Mouse (Mus musculus) intestine, embryonic 16.5 days (tissue): ENCODE measurements around the gene Max. TPM values are rescaled to one million over a fixed set of nuclear protein-coding genes. Genes with fewer than 3 reads are reported as not detected.

Source experiments
- ATAC-seq: fragments of 200-750 bp; cut with Nextera tagmentation; 2 replicates; pipeline ENCODE4 v1.8.0; 2017; ENCODE audit warnings: moderate TSS enrichment, moderate library complexity
- H3K27ac ChIP-seq: fragments of 300-500 bp; sonication (generic); 2 replicates; pipeline ENCODE4 v1.5.1; 2014; ENCODE audit warnings: mild to moderate bottlenecking, low read length
- H3K27me3 ChIP-seq: fragments of 300-500 bp; sonication (generic); replicated peaks from 2 replicates; pipeline ENCODE4 v1.6.1; 2014; ENCODE audit warnings: low read length, control low read depth, mixed read lengths; ENCODE audit not compliant: control insufficient read depth, insufficient read depth
- H3K36me3 ChIP-seq: fragments of 300-500 bp; sonication (generic); 2 replicates; pipeline ENCODE4 v1.6.1; 2014; ENCODE audit warnings: low read length, control low read depth; ENCODE audit not compliant: control insufficient read depth, insufficient read depth
- H3K4me1 ChIP-seq: fragments of 300-500 bp; sonication (generic); 2 replicates; pipeline ENCODE4 v1.6.1; 2014; ENCODE audit warnings: low read length, control low read depth, mixed read lengths; ENCODE audit not compliant: control insufficient read depth, insufficient read depth
- H3K4me2 ChIP-seq: fragments of 300-500 bp; sonication (generic); 2 replicates; pipeline ENCODE4 v1.6.1; 2014; ENCODE audit warnings: low read depth, low read length, control low read depth
- H3K4me3 ChIP-seq: fragments of 300-500 bp; sonication (generic); 2 replicates; pipeline ENCODE4 v1.5.1; 2014; ENCODE audit warnings: mild to moderate bottlenecking, low read length
- H3K9ac ChIP-seq: fragments of 300-500 bp; sonication (generic); 2 replicates; pipeline ENCODE4 v1.6.1; 2014; ENCODE audit warnings: low read depth, low read length
- H3K9me3 ChIP-seq: fragments of 300-500 bp; sonication (generic); 2 replicates; pipeline ENCODE4 v1.6.1; 2016; ENCODE audit warnings: low read length, control low read depth; ENCODE audit not compliant: control insufficient read depth
- WGBS: fragments of 180-500 bp; shearing (Covaris S2); extraction: QIAGEN DNeasy Blood & Tissue Kit; methylation state at CpG from one replicate; pipeline ENCODE4 v1.1.7; 2014; 5-methylcytosine and 5-hydroxymethylcytosine counted together
- polyA plus RNA-seq: library from polyadenylated mRNA; unstranded; fragments of >200 nt; fragmentation: Nextera tagmentation; extraction: Ambion mirVana; gene quantifications from 2 replicates; pipeline ENCODE4 v1.2.1, GENCODE M21; 2015

Gene Max
- polyA plus RNA-seq, result 14.2 and 15.0 TPM in 2 replicates

DNA sequence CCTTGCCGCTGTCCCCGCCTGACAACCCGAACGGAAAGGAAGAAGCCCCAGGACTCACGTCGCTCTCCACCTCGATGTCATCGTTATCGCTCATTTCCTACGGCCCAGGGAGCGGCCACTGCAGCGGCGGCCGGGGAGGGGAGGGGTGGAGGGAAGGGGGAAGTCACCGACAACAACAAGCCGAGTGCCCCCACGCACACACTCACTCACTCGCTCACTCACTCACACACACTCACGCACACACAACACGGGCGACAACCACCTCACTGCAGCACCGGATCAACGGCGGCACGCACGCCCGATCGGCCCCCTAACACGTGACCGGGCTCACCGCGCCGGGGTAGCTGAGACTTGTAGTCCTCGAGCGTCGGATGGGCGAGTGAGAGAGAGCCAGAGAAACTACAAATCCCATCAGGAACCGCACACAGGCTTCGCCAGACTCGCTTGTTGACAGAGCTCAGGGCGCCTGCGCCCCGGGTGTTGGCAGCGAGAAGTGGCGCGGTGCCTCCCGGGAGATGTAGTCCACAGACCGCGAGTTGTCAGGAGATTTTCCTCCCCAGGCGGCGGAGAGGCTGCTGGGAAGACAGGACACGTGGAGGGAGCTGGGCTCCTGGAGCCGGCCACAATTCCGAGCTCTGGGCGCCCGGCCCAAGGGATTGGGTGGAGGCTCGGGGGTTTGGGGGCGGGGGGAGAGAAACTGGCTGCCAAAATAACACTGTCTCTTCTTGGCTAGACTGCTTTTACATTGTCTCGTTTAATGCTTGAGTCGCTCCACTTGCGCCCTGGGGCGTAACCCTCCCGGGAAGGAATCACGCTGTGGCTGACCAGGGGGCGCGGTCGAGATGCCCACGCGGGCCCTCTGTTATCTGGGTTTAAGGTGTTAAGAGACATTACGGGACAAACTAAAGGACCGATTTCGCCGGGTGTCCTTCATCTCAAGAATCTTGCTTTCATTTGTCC is at the start of gene Max:
Gene Max (minus strand): TSS at position 270 of the 960 bp plus-strand sequence.
- Histone ChIP-seq H3K36me3 (no peaks in the 10 kb centered on the region; the same call in 1 of the 2 replicates), H3K27ac (peak within 1 kb of the TSS; percentile 35), H3K9ac (peak within 1 kb of the TSS; percentile 81), H3K4me2 (peak within 1 kb of the TSS; percentile 85), H3K4me1 (peaks cover 7% of the 10 kb centered on the region; the same call in 1 of the 2 replicates), H3K9me3 (no peaks in the 10 kb centered on the region), H3K27me3 (no peaks in the 10 kb centered on the region), H3K4me3 (peak within 1 kb of the TSS; percentile 81)
- WGBS, result under 1% methylated on average over 72 of the region's 73 CpGs
- ATAC-seq, result peak; percentile 98

- Histone ChIP-seq H3K4me2 (no peak overlapping the region), H3K4me1 (no peaks in the 10 kb centered on the region), H3K27me3 (no peaks in the 10 kb centered on the region), H3K9me3 (no peaks in the 10 kb centered on the region), H3K9ac (no peak overlapping the region), H3K36me3 (no peaks in the 10 kb centered on the region), H3K27ac (no peak overlapping the region), H3K4me3 (no peak overlapping the region)
- WGBS, result 55% methylated on average over 6 of the region's 6 CpGs
- no peak for ATAC-seq
Observed at GRCm38 (mm10) chr12:77011092-77011720, 49.2 kb upstream of the Max start.

- 50% methylated on average over 20 of the region's 20 CpGs for WGBS
- Histone ChIP-seq H3K27me3 (no peaks in the 10 kb centered on the region), H3K27ac (no peak overlapping the region), H3K4me3 (no peak overlapping the region), H3K36me3 (no peaks in the 10 kb centered on the region), H3K4me2 (no peak overlapping the region), H3K4me1 (no peaks in the 10 kb centered on the region), H3K9me3 (no peaks in the 10 kb centered on the region), H3K9ac (no peak overlapping the region)
- ATAC-seq, result no peak
Observed at GRCm38 (mm10) chr12:77009202-77010030, 47.4 kb upstream of the Max start.

- 41% methylated on average over 10 of the region's 10 CpGs for whole genome bisulfite sequencing
- H3K4me2 ChIP-seq, result no peak overlapping the region
- no peaks in the 10 kb centered on the region; the same call in 1 of the 2 replicates for H3K27me3 ChIP-seq
- H3K4me3 ChIP-seq, result no peak overlapping the region
- H3K27ac ChIP-seq, result no peak overlapping the region
- no peak for ATAC-seq
- no peaks in the 10 kb centered on the region for H3K9me3 ChIP-seq
- no peaks in the 10 kb centered on the region for H3K4me1 ChIP-seq
- no peak overlapping the region for H3K9ac ChIP-seq
- no peaks in the 10 kb centered on the region for H3K36me3 ChIP-seq
Observed at GRCm38 (mm10) chr12:77004893-77005292, 42.9 kb upstream of the Max start.

GRCm38 (mm10) chr12:77002551-77003228 is 40.7 kb upstream of the Max start:
- ATAC-seq, result no peak
- H3K4me3 ChIP-seq, result no peak overlapping the region
- H3K9ac ChIP-seq, result no peak overlapping the region
- no peaks in the 10 kb centered on the region for H3K36me3 ChIP-seq
- H3K27ac ChIP-seq, result no peak overlapping the region
- no peak overlapping the region for H3K4me2 ChIP-seq
- H3K4me1 ChIP-seq, result no peaks in the 10 kb centered on the region
- H3K27me3 ChIP-seq, result no peaks in the 10 kb centered on the region; the same call in 1 of the 2 replicates
- 82% methylated on average over 8 of the region's 8 CpGs for WGBS
- H3K9me3 ChIP-seq, result no peaks in the 10 kb centered on the region

- H3K4me2 ChIP-seq, result no peak overlapping the region
- no peaks in the 10 kb centered on the region; the same call in 1 of the 2 replicates for H3K27me3 ChIP-seq
- no peaks in the 10 kb centered on the region for H3K9me3 ChIP-seq
- H3K4me3 ChIP-seq, result no peak overlapping the region
- ATAC-seq, result no peak
- no peaks in the 10 kb centered on the region for H3K4me1 ChIP-seq
- WGBS, result 70% methylated on average over 1 of the region's 1 CpGs
- no peak overlapping the region for H3K9ac ChIP-seq
- H3K27ac ChIP-seq, result no peak overlapping the region
- H3K36me3 ChIP-seq, result no peaks in the 10 kb centered on the region
Observed at GRCm38 (mm10) chr12:77001312-77001711, 39.3 kb upstream of the Max start.

DNA sequence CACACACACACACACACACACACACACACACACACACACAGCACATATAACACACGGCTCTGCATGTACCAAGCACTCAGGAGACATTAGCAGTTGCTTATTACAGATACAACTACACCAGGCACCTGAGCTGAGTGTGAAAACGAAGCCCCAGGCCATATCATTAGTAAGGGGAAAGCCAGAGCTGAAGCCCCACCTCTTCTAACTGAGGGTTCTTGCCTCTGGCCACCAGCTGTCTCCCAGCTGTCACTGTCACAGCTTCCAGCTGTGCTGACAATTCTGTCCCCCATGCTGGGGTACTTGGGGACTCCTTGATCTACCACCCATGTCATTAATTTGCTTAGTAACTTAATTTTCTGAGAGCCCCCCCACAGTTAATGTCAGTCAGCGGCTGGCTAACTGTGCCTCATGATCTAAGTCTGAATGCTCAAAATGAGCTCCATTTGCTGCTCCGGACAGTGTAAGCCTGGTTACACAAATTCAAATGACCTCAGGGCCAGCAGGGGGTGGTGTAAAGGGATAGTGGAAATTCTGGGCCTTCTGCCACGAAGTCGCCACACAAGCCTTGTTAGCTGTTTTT is 38.8 kb upstream of the Max start:
- no peak overlapping the region for H3K4me3 ChIP-seq
- H3K9me3 ChIP-seq, result no peaks in the 10 kb centered on the region
- H3K9ac ChIP-seq, result no peak overlapping the region
- no peak overlapping the region for H3K27ac ChIP-seq
- H3K27me3 ChIP-seq, result no peaks in the 10 kb centered on the region; the same call in 1 of the 2 replicates
- ATAC-seq, result peak; percentile 42; the same call in 1 of the 2 replicates
- H3K36me3 ChIP-seq, result no peaks in the 10 kb centered on the region
- no peaks in the 10 kb centered on the region for H3K4me1 ChIP-seq
- 22% methylated on average over 6 of the region's 6 CpGs for WGBS
- no peak overlapping the region for H3K4me2 ChIP-seq

- H3K4me2 ChIP-seq, result no peak overlapping the region
- no peaks in the 10 kb centered on the region for H3K4me1 ChIP-seq
- no peak overlapping the region for H3K9ac ChIP-seq
- H3K27ac ChIP-seq, result no peak overlapping the region
- no peak overlapping the region for H3K4me3 ChIP-seq
- H3K36me3 ChIP-seq, result no peaks in the 10 kb centered on the region
- no peaks in the 10 kb centered on the region for H3K9me3 ChIP-seq
- H3K27me3 ChIP-seq, result no peaks in the 10 kb centered on the region; the same call in 1 of the 2 replicates
- ATAC-seq, result peak; percentile 71
- 22% methylated on average over 4 of the region's 4 CpGs for WGBS
Observed at GRCm38 (mm10) chr12:77000096-77000704, 38.2 kb upstream of the Max start.
